Mouse (Mus musculus) heart, embryonic 15.5 days (tissue): Measurements from ENCODE around the gene Sept11. TPM values are rescaled to one million over a fixed set of nuclear protein-coding genes. Genes with fewer than 3 reads are reported as not detected.

ENCODE experiments used
- ATAC-seq: fragments of 200-750 bp; cut with Nextera tagmentation; replicated peaks from 2 replicates; pipeline ENCODE4 v1.8.0; 2017; ENCODE audit warnings: low read depth, moderate TSS enrichment; ENCODE audit not compliant: insufficient number of reproducible peaks, insufficient read depth, low FRiP score
- H3K27ac ChIP-seq: fragments of 300-500 bp; sonication (generic); 2 replicates; pipeline ENCODE4 v1.5.1; 2015; ENCODE audit warnings: mild to moderate bottlenecking, inconsistent platforms
- H3K27me3 ChIP-seq: fragments of 300-500 bp; sonication (generic); 2 replicates; pipeline ENCODE4 v1.6.1; 2015; ENCODE audit warnings: inconsistent platforms
- H3K36me3 ChIP-seq: fragments of 300-500 bp; sonication (generic); 2 replicates; pipeline ENCODE4 v1.6.1; 2015; ENCODE audit warnings: mild to moderate bottlenecking, inconsistent platforms
- H3K4me1 ChIP-seq: fragments of 300-500 bp; sonication (generic); replicated peaks from 2 replicates; pipeline ENCODE4 v1.6.1; 2015; ENCODE audit warnings: inconsistent platforms
- H3K4me2 ChIP-seq: fragments of 300-500 bp; sonication (generic); 2 replicates; pipeline ENCODE4 v1.6.1; 2015; ENCODE audit warnings: inconsistent platforms, mild to moderate bottlenecking, moderate library complexity
- H3K4me3 ChIP-seq: fragments of 300-500 bp; sonication (generic); 2 replicates; pipeline ENCODE4 v1.5.1; 2015; ENCODE audit warnings: mild to moderate bottlenecking, inconsistent platforms
- H3K9ac ChIP-seq: fragments of 300-500 bp; sonication (generic); 2 replicates; pipeline ENCODE4 v1.6.1; 2015; ENCODE audit warnings: mild to moderate bottlenecking, inconsistent platforms
- H3K9me3 ChIP-seq: fragments of 300-500 bp; sonication (generic); replicated peaks from 2 replicates; pipeline ENCODE4 v1.6.1; 2016; ENCODE audit warnings: inconsistent platforms
- WGBS: fragments of 180-500 bp; shearing (Covaris S2); methylation state at CpG from one replicate; pipeline ENCODE4 v1.1.7; 2015; ENCODE audit warnings: mixed read lengths; 5-methylcytosine and 5-hydroxymethylcytosine counted together
- polyA plus RNA-seq: library from polyadenylated mRNA; unstranded; fragments of >200 nt; fragmentation: Nextera tagmentation; extraction: Ambion mirVana; gene quantifications from 2 replicates; pipeline ENCODE4 v1.2.1, GENCODE M21; 2015

The Sept11 gene
- polyA plus RNA-seq, 1 experiment from 2014 or later = 79.0 TPM

GRCm38 (mm10) chr5:93098219-93098618, 5.0 kb downstream of the Sept11 start:
- no peak for ATAC-seq
- Histone ChIP-seq H3K4me2 (peak overlapping the region; percentile 32; the same call in 1 of the 2 replicates), H3K9ac (no peak overlapping the region), H3K4me1 (peaks cover 56% of the 10 kb centered on the region), H3K27ac (no peak overlapping the region), H3K36me3 (no peaks in the 10 kb centered on the region), H3K4me3 (no peak overlapping the region), H3K9me3 (no peaks in the 10 kb centered on the region), H3K27me3 (no peaks in the 10 kb centered on the region)
- 66% methylated on average over 6 of the region's 6 CpGs for WGBS

GRCm38 (mm10) chr5:93098811-93099210, 5.6 kb downstream of the Sept11 start:
- 42% methylated on average over 14 of the region's 14 CpGs for WGBS
- peaks cover 60% of the 10 kb centered on the region for H3K4me1 ChIP-seq
- no peaks in the 10 kb centered on the region for H3K27me3 ChIP-seq
- peak overlapping the region; percentile 32; the same call in 1 of the 2 replicates for H3K4me2 ChIP-seq
- H3K27ac ChIP-seq = peak overlapping the region; percentile 54
- no peaks in the 10 kb centered on the region for H3K9me3 ChIP-seq
- ATAC-seq = no peak
- no peak overlapping the region for H3K4me3 ChIP-seq
- H3K36me3 ChIP-seq = no peaks in the 10 kb centered on the region
- no peak overlapping the region for H3K9ac ChIP-seq

GRCm38 (mm10) chr5:93100906-93101305, 7.7 kb downstream of the Sept11 start:
- 74% methylated on average over 4 of the region's 4 CpGs for WGBS

GRCm38 (mm10) chr5:93101371-93101791, 8.1 kb downstream of the Sept11 start:
- Histone ChIP-seq H3K36me3 (no peaks in the 10 kb centered on the region), H3K27ac (peak overlapping the region; percentile 40)

More at GRCm38 (mm10) chr5:93100906-93101305, 7.7 kb downstream of the Sept11 start:
- no peak for ATAC-seq
- Histone ChIP-seq H3K36me3 (no peaks in the 10 kb centered on the region), H3K4me3 (no peak overlapping the region), H3K9me3 (no peaks in the 10 kb centered on the region), H3K4me2 (no peak overlapping the region), H3K27ac (peak overlapping the region; percentile 40), H3K4me1 (peaks cover 47% of the 10 kb centered on the region), H3K27me3 (no peaks in the 10 kb centered on the region), H3K9ac (no peak overlapping the region)

GRCm38 (mm10) chr5:93103603-93104002, 10.4 kb downstream of the Sept11 start:
- Histone ChIP-seq H3K27me3 (no peaks in the 10 kb centered on the region), H3K9ac (no peak overlapping the region), H3K27ac (no peak overlapping the region), H3K4me2 (no peak overlapping the region), H3K36me3 (no peaks in the 10 kb centered on the region), H3K4me3 (no peak overlapping the region), H3K9me3 (no peaks in the 10 kb centered on the region), H3K4me1 (peaks cover 28% of the 10 kb centered on the region)
- ATAC-seq = no peak
- 76% methylated on average over 8 of the region's 8 CpGs for WGBS

More at GRCm38 (mm10) chr5:93101371-93101791, 8.1 kb downstream of the Sept11 start:
- no peaks in the 10 kb centered on the region for H3K9me3 ChIP-seq
- 51% methylated on average over 8 of the region's 8 CpGs for WGBS
- peaks cover 44% of the 10 kb centered on the region for H3K4me1 ChIP-seq
- H3K9ac ChIP-seq = no peak overlapping the region
- ATAC-seq = peak; percentile 80
- H3K4me3 ChIP-seq = no peak overlapping the region
- no peaks in the 10 kb centered on the region for H3K27me3 ChIP-seq
- no peak overlapping the region for H3K4me2 ChIP-seq

- H3K4me2 ChIP-seq = no peak overlapping the region
- H3K9me3 ChIP-seq = no peaks in the 10 kb centered on the region
- no peak overlapping the region for H3K9ac ChIP-seq
- ATAC-seq = no peak
- no peaks in the 10 kb centered on the region for H3K36me3 ChIP-seq
- WGBS = 52% methylated on average over 5 of the region's 5 CpGs
- no peak overlapping the region for H3K4me3 ChIP-seq
- no peak overlapping the region for H3K27ac ChIP-seq
- peaks cover 18% of the 10 kb centered on the region for H3K4me1 ChIP-seq
- H3K27me3 ChIP-seq = no peaks in the 10 kb centered on the region
Observed at GRCm38 (mm10) chr5:93104987-93105823, 12.0 kb downstream of the Sept11 start.

- H3K9me3 ChIP-seq = no peaks in the 10 kb centered on the region
- no peaks in the 10 kb centered on the region for H3K36me3 ChIP-seq
- no peak overlapping the region for H3K9ac ChIP-seq
- H3K4me2 ChIP-seq = no peak overlapping the region
- no peaks in the 10 kb centered on the region for H3K27me3 ChIP-seq
- H3K4me1 ChIP-seq = peaks cover 10% of the 10 kb centered on the region
- no peak overlapping the region for H3K27ac ChIP-seq
- no peak overlapping the region for H3K4me3 ChIP-seq
- no peak for ATAC-seq
- 90% methylated on average over 4 of the region's 4 CpGs for WGBS
Observed at GRCm38 (mm10) chr5:93106048-93106447, 12.8 kb downstream of the Sept11 start.

- no peaks in the 10 kb centered on the region for H3K27me3 ChIP-seq
- H3K4me2 ChIP-seq = no peak overlapping the region
- no peaks in the 10 kb centered on the region for H3K36me3 ChIP-seq
- no peak overlapping the region for H3K27ac ChIP-seq
- no peaks in the 10 kb centered on the region for H3K9me3 ChIP-seq
- peaks cover under 1% of the 10 kb centered on the region; the same call in 1 of the 2 replicates for H3K4me1 ChIP-seq
- WGBS = 83% methylated on average over 4 of the region's 4 CpGs
- no peak overlapping the region for H3K9ac ChIP-seq
- no peak overlapping the region for H3K4me3 ChIP-seq
- no peak for ATAC-seq
Observed at GRCm38 (mm10) chr5:93108703-93109102, 15.5 kb downstream of the Sept11 start.

GRCm38 (mm10) chr5:93109555-93109954, 16.3 kb downstream of the Sept11 start:
- no peaks in the 10 kb centered on the region for H3K27me3 ChIP-seq
- no peaks in the 10 kb centered on the region for H3K9me3 ChIP-seq
- ATAC-seq = no peak
- no peak overlapping the region for H3K9ac ChIP-seq
- no peak overlapping the region for H3K27ac ChIP-seq
- H3K4me3 ChIP-seq = no peak overlapping the region
- WGBS = 67% methylated on average over 2 of the region's 2 CpGs
- H3K4me2 ChIP-seq = no peak overlapping the region
- peaks cover 3% of the 10 kb centered on the region for H3K4me1 ChIP-seq
- no peaks in the 10 kb centered on the region for H3K36me3 ChIP-seq

- no peak for ATAC-seq
- H3K27me3 ChIP-seq = no peaks in the 10 kb centered on the region
- H3K27ac ChIP-seq = no peak overlapping the region
- 91% methylated on average over 3 of the region's 3 CpGs for WGBS
- H3K4me1 ChIP-seq = peaks cover 20% of the 10 kb centered on the region
- no peak overlapping the region for H3K9ac ChIP-seq
- no peak overlapping the region for H3K4me3 ChIP-seq
- no peaks in the 10 kb centered on the region for H3K9me3 ChIP-seq
- no peak overlapping the region for H3K4me2 ChIP-seq
- H3K36me3 ChIP-seq = no peaks in the 10 kb centered on the region
Observed at GRCm38 (mm10) chr5:93112290-93112689, 19.1 kb downstream of the Sept11 start.

GRCm38 (mm10) chr5:93113517-93113916, 20.3 kb downstream of the Sept11 start:
- peaks cover 20% of the 10 kb centered on the region for H3K4me1 ChIP-seq
- H3K36me3 ChIP-seq = no peaks in the 10 kb centered on the region
- no peak overlapping the region for H3K4me2 ChIP-seq
- H3K9ac ChIP-seq = no peak overlapping the region
- ATAC-seq = no peak
- no peaks in the 10 kb centered on the region for H3K9me3 ChIP-seq
- H3K4me3 ChIP-seq = no peak overlapping the region
- 47% methylated on average over 5 of the region's 5 CpGs for WGBS
- H3K27me3 ChIP-seq = no peaks in the 10 kb centered on the region
- H3K27ac ChIP-seq = no peak overlapping the region

GRCm38 (mm10) chr5:93114515-93114914, 21.3 kb downstream of the Sept11 start:
- Histone ChIP-seq H3K4me3 (no peak overlapping the region), H3K27me3 (no peaks in the 10 kb centered on the region), H3K9me3 (no peaks in the 10 kb centered on the region), H3K4me1 (peaks cover 20% of the 10 kb centered on the region), H3K27ac (0 out of 2 replicates have a peak overlapping the region, but pooled peaks have one; percentile 22), H3K36me3 (no peaks in the 10 kb centered on the region), H3K9ac (no peak overlapping the region), H3K4me2 (no peak overlapping the region)
- no peak for ATAC-seq
- WGBS = 69% methylated on average over 6 of the region's 6 CpGs
